Mouse (Mus musculus): ENCODE results near the gene Esr2. TPM values are rescaled to one million over a fixed set of nuclear protein-coding genes. Genes with fewer than 3 reads are reported as not detected.
"Not testable (repeated sequence)": the region's sequence is repeated elsewhere in the genome, so short reads cannot be mapped to it uniquely, and the experiment has no call there.

Esr2 gene
- polyA plus RNA-seq, 1 experiment from 2014 or later = 0.41 TPM

GRCm38 (mm10) chr12:76133081-76133480 is 44.0 kb downstream of the Esr2 start:
- WGBS = 86% methylated on average over 9 of the region's 9 CpGs
- not testable (repeated sequence) for H3K4me2 ChIP-seq (replicated peaks); H3K27me3 ChIP-seq; H3K27ac ChIP-seq (replicated peaks); ATAC-seq (ENCODE audit: low FRiP score, low read depth); H3K9ac ChIP-seq (replicated peaks); H3K36me3 ChIP-seq; H3K4me1 ChIP-seq; H3K9me3 ChIP-seq; H3K4me3 ChIP-seq

GRCm38 (mm10) chr12:76132591-76132990 is 44.5 kb downstream of the Esr2 start:
- Histone ChIP-seq H3K4me1 (peaks cover 5% of the 10 kb centered on the region; the same call in 1 of the 2 replicates), H3K9me3 (no peaks in the 10 kb centered on the region), H3K4me3 (no peak overlapping the region), H3K36me3 (no peaks in the 10 kb centered on the region), H3K9ac (replicated peaks) (no peak overlapping the region), H3K4me2 (replicated peaks) (no peak overlapping the region), H3K27ac (replicated peaks) (no peak overlapping the region), H3K27me3 (no peaks in the 10 kb centered on the region)
- no peak for ATAC-seq (ENCODE audit: low FRiP score, low read depth)
- WGBS = 82% methylated on average over 4 of the region's 4 CpGs

- Histone ChIP-seq H3K9me3 (no peaks in the 10 kb centered on the region), H3K27ac (replicated peaks) (no peak overlapping the region), H3K36me3 (no peaks in the 10 kb centered on the region), H3K4me3 (no peak overlapping the region), H3K27me3 (no peaks in the 10 kb centered on the region), H3K9ac (replicated peaks) (no peak overlapping the region), H3K4me1 (0 out of 2 replicates have a peak, but pooled peaks cover 3% of the 10 kb centered on the region), H3K4me2 (replicated peaks) (no peak overlapping the region)
- no peak for ATAC-seq (ENCODE audit: low FRiP score, low read depth)
- 86% methylated on average over 6 of the region's 6 CpGs for WGBS
Measured at GRCm38 (mm10) chr12:76130891-76131290, 46.2 kb downstream of the Esr2 start.

- no peaks in the 10 kb centered on the region for H3K9me3 ChIP-seq
- 0 out of 2 replicates have a peak, but pooled peaks cover 3% of the 10 kb centered on the region for H3K4me1 ChIP-seq
- WGBS = 30% methylated on average over 4 of the region's 4 CpGs
- no peak overlapping the region for H3K4me2 ChIP-seq (replicated peaks)
- no peaks in the 10 kb centered on the region for H3K27me3 ChIP-seq
- H3K27ac ChIP-seq (replicated peaks) = no peak overlapping the region
- no peaks in the 10 kb centered on the region for H3K36me3 ChIP-seq
- H3K9ac ChIP-seq (replicated peaks) = no peak overlapping the region
- ATAC-seq (ENCODE audit: low FRiP score, low read depth) = no peak
- H3K4me3 ChIP-seq = no peak overlapping the region
Measured at GRCm38 (mm10) chr12:76130281-76130680, 46.8 kb downstream of the Esr2 start.

GRCm38 (mm10) chr12:76128831-76129230 is 48.2 kb downstream of the Esr2 start:
- no peaks in the 10 kb centered on the region for H3K9me3 ChIP-seq
- H3K4me3 ChIP-seq = no peak overlapping the region
- H3K27ac ChIP-seq (replicated peaks) = no peak overlapping the region
- no peak overlapping the region for H3K9ac ChIP-seq (replicated peaks)
- WGBS = 87% methylated on average over 10 of the region's 10 CpGs
- H3K36me3 ChIP-seq = no peaks in the 10 kb centered on the region
- 0 out of 2 replicates have a peak, but pooled peaks cover 3% of the 10 kb centered on the region for H3K4me1 ChIP-seq
- no peaks in the 10 kb centered on the region for H3K27me3 ChIP-seq
- ATAC-seq (ENCODE audit: low FRiP score, low read depth) = no peak
- no peak overlapping the region for H3K4me2 ChIP-seq (replicated peaks)

- no peaks in the 10 kb centered on the region for H3K9me3 ChIP-seq
- H3K27ac ChIP-seq (replicated peaks) = no peak overlapping the region
- H3K4me1 ChIP-seq = 0 out of 2 replicates have a peak, but pooled peaks cover 3% of the 10 kb centered on the region
- no peak for ATAC-seq (ENCODE audit: low FRiP score, low read depth)
- H3K4me2 ChIP-seq (replicated peaks) = no peak overlapping the region
- 78% methylated on average over 3 of the region's 3 CpGs for WGBS
- no peaks in the 10 kb centered on the region for H3K36me3 ChIP-seq
- no peak overlapping the region for H3K4me3 ChIP-seq
- H3K9ac ChIP-seq (replicated peaks) = no peak overlapping the region
- no peaks in the 10 kb centered on the region for H3K27me3 ChIP-seq
Measured at GRCm38 (mm10) chr12:76128306-76128705, 48.8 kb downstream of the Esr2 start.

- WGBS = 87% methylated on average over 6 of the region's 6 CpGs
- no peaks in the 10 kb centered on the region for H3K36me3 ChIP-seq
- H3K4me2 ChIP-seq (replicated peaks) = no peak overlapping the region
- H3K9ac ChIP-seq (replicated peaks) = no peak overlapping the region
- no peak overlapping the region for H3K27ac ChIP-seq (replicated peaks)
- ATAC-seq (ENCODE audit: low FRiP score, low read depth) = no peak
- no peaks in the 10 kb centered on the region for H3K27me3 ChIP-seq
- H3K4me3 ChIP-seq = no peak overlapping the region
- no peaks in the 10 kb centered on the region for H3K4me1 ChIP-seq
- H3K9me3 ChIP-seq = no peaks in the 10 kb centered on the region
Measured at GRCm38 (mm10) chr12:76123223-76123622, 53.8 kb downstream of the Esr2 start.

- no peak for ATAC-seq (ENCODE audit: low FRiP score, low read depth)
- no peak overlapping the region for H3K27ac ChIP-seq (replicated peaks)
- H3K36me3 ChIP-seq = no peaks in the 10 kb centered on the region
- no peak overlapping the region for H3K4me3 ChIP-seq
- H3K9me3 ChIP-seq = no peaks in the 10 kb centered on the region
- WGBS = 49% methylated on average over 4 of the region's 4 CpGs
- no peaks in the 10 kb centered on the region for H3K27me3 ChIP-seq
- no peak overlapping the region for H3K9ac ChIP-seq (replicated peaks)
- H3K4me2 ChIP-seq (replicated peaks) = no peak overlapping the region
- H3K4me1 ChIP-seq = 0 out of 2 replicates have a peak, but pooled peaks cover 4% of the 10 kb centered on the region
Measured at GRCm38 (mm10) chr12:76117632-76118153, 59.4 kb downstream of the Esr2 start.

GRCm38 (mm10) chr12:76116577-76116976 is 60.5 kb downstream of the Esr2 start:
- H3K4me1 ChIP-seq = 0 out of 2 replicates have a peak, but pooled peaks cover 4% of the 10 kb centered on the region
- 80% methylated on average over 4 of the region's 4 CpGs for WGBS

GRCm38 (mm10) chr12:76111046-76111445 is 66.0 kb downstream of the Esr2 start:
- no peaks in the 10 kb centered on the region for H3K27me3 ChIP-seq
- no peaks in the 10 kb centered on the region for H3K9me3 ChIP-seq
- no peak overlapping the region for H3K4me3 ChIP-seq
- ATAC-seq (ENCODE audit: low FRiP score, low read depth) = no peak
- H3K9ac ChIP-seq (replicated peaks) = no peak overlapping the region
- peaks cover 51% of the 10 kb centered on the region for H3K36me3 ChIP-seq
- no peak overlapping the region for H3K27ac ChIP-seq (replicated peaks)
- no peaks in the 10 kb centered on the region for H3K4me1 ChIP-seq
- no peak overlapping the region for H3K4me2 ChIP-seq (replicated peaks)
- 96% methylated on average over 3 of the region's 3 CpGs for WGBS

More at GRCm38 (mm10) chr12:76116577-76116976, 60.5 kb downstream of the Esr2 start:
- H3K27me3 ChIP-seq = no peaks in the 10 kb centered on the region
- no peak overlapping the region for H3K9ac ChIP-seq (replicated peaks)
- H3K9me3 ChIP-seq = no peaks in the 10 kb centered on the region
- H3K4me2 ChIP-seq (replicated peaks) = no peak overlapping the region
- no peak for ATAC-seq (ENCODE audit: low FRiP score, low read depth)
- H3K27ac ChIP-seq (replicated peaks) = no peak overlapping the region
- H3K36me3 ChIP-seq = peaks cover under 1% of the 10 kb centered on the region
- no peak overlapping the region for H3K4me3 ChIP-seq

- ATAC-seq (ENCODE audit: low FRiP score, low read depth) = no peak
- Histone ChIP-seq H3K4me1 (no peaks in the 10 kb centered on the region), H3K27me3 (no peaks in the 10 kb centered on the region), H3K36me3 (peaks cover 63% of the 10 kb centered on the region), H3K4me2 (replicated peaks) (no peak overlapping the region), H3K9me3 (no peaks in the 10 kb centered on the region), H3K9ac (replicated peaks) (no peak overlapping the region), H3K4me3 (no peak overlapping the region), H3K27ac (replicated peaks) (no peak overlapping the region)
- 93% methylated on average over 15 of the region's 15 CpGs for WGBS
Measured at GRCm38 (mm10) chr12:76109646-76110405, 67.2 kb downstream of the Esr2 start.

- Histone ChIP-seq H3K9ac (replicated peaks) (no peak overlapping the region), H3K27me3 (no peaks in the 10 kb centered on the region), H3K4me1 (no peaks in the 10 kb centered on the region), H3K9me3 (no peaks in the 10 kb centered on the region), H3K27ac (replicated peaks) (no peak overlapping the region), H3K4me3 (no peak overlapping the region), H3K36me3 (peaks cover 98% of the 10 kb centered on the region), H3K4me2 (replicated peaks) (no peak overlapping the region)
- no peak for ATAC-seq (ENCODE audit: low FRiP score, low read depth)
- 92% methylated on average over 20 of the region's 20 CpGs for WGBS
Measured at GRCm38 (mm10) chr12:76104596-76105351, 72.3 kb downstream of the Esr2 start.
